Mouse (Mus musculus) midbrain, embryonic 14.5 days (tissue): ENCODE measurements around the gene Rhox4g. TPM values are rescaled to one million over a fixed set of nuclear protein-coding genes. Genes with fewer than 3 reads are reported as not detected.
"Not testable (repeated sequence)": the region's sequence is repeated elsewhere in the genome, so short reads cannot be mapped to it uniquely, and the experiment has no call there.

ENCODE experiments used
- ATAC-seq: fragments of 200-750 bp; cut with Nextera tagmentation; 2 replicates; pipeline ENCODE4 v1.8.0; 2017; ENCODE audit warnings: moderate number of reproducible peaks, moderate library complexity; ENCODE audit not compliant: low FRiP score, low TSS enrichment
- DNase-seq: peaks from one replicate; pipeline ENCODE4 v3.0.0-alpha.2; 2015
- H3K27ac ChIP-seq: fragments of 300-500 bp; sonication (generic); replicated peaks from 2 replicates; pipeline ENCODE4 v1.5.1; 2014; ENCODE audit warnings: mild to moderate bottlenecking, low read depth, low read length, moderate library complexity
- H3K27me3 ChIP-seq: fragments of 300-500 bp; sonication (generic); 2 replicates; pipeline ENCODE4 v1.6.1; 2014; ENCODE audit warnings: low read length, control low read depth, mixed read lengths; ENCODE audit not compliant: control insufficient read depth, insufficient read depth
- H3K36me3 ChIP-seq: fragments of 300-500 bp; sonication (generic); 2 replicates; pipeline ENCODE4 v1.6.1; 2014; ENCODE audit warnings: low read length, control low read depth; ENCODE audit not compliant: control insufficient read depth, insufficient read depth
- H3K4me1 ChIP-seq: fragments of 300-500 bp; sonication (generic); 2 replicates; pipeline ENCODE4 v1.6.1; 2014; ENCODE audit warnings: mild to moderate bottlenecking, antibody characterized with exemption, low read length, control low read depth; ENCODE audit not compliant: control insufficient read depth, insufficient read depth
- H3K4me2 ChIP-seq: fragments of 300-500 bp; sonication (generic); 2 replicates; pipeline ENCODE4 v1.6.1; 2014; ENCODE audit warnings: mild to moderate bottlenecking, low read length, moderate library complexity
- H3K4me3 ChIP-seq: fragments of 300-500 bp; sonication (generic); replicated peaks from 2 replicates; pipeline ENCODE4 v1.5.1; 2014; ENCODE audit warnings: low read depth, low read length
- H3K9ac ChIP-seq: fragments of 300-500 bp; sonication (generic); replicated peaks from 2 replicates; pipeline ENCODE4 v1.6.1; 2014; ENCODE audit warnings: mild to moderate bottlenecking, low read length, moderate library complexity
- H3K9me3 ChIP-seq: fragments of 300-500 bp; sonication (generic); 2 replicates; pipeline ENCODE4 v1.6.1; 2016; ENCODE audit warnings: low read length, control low read depth, mixed read lengths; ENCODE audit not compliant: control insufficient read depth
- WGBS: fragments of 180-500 bp; shearing (Covaris S2); extraction: QIAGEN DNeasy Blood & Tissue Kit; methylation state at CpG from one replicate; pipeline ENCODE4 v1.1.7; 2014; 5-methylcytosine and 5-hydroxymethylcytosine counted together
- polyA plus RNA-seq: library from polyadenylated mRNA; unstranded; fragments of >200 nt; fragmentation: Nextera tagmentation; extraction: Ambion mirVana; gene quantifications from 2 replicates; pipeline ENCODE4 v1.2.1, GENCODE M21; 2014

The Rhox4g gene
- not detected in 2 replicates for polyA plus RNA-seq

- H3K4me3 ChIP-seq, H3K4me2 ChIP-seq, H3K9me3 ChIP-seq, H3K4me1 ChIP-seq, H3K9ac ChIP-seq, H3K27me3 ChIP-seq, ATAC-seq, DNase-seq, H3K36me3 ChIP-seq, H3K27ac ChIP-seq: not testable (repeated sequence)
- WGBS, result 90% methylated on average over 16 of the region's 20 CpGs
These were observed at the start of gene Rhox4g for GRCm38 (mm10) chrX:37651227-37651626. TSS of gene Rhox4g (minus strand) at chrX:37651327.

GRCm38 (mm10) chrX:37692261-37692660 lies 41.1 kb upstream of the Rhox4g start:
- H3K4me2 ChIP-seq, result no peak overlapping the region
- no peak for DNase-seq
- no peaks in the 10 kb centered on the region for H3K9me3 ChIP-seq
- no peaks in the 10 kb centered on the region for H3K4me1 ChIP-seq
- H3K27ac ChIP-seq, result no peak overlapping the region
- 76% methylated on average over 2 of the region's 2 CpGs for WGBS
- no peak for ATAC-seq
- H3K36me3 ChIP-seq, result no peaks in the 10 kb centered on the region
- H3K4me3 ChIP-seq, result no peak overlapping the region
- H3K9ac ChIP-seq, result no peak overlapping the region
- H3K27me3 ChIP-seq, result no peaks in the 10 kb centered on the region

GRCm38 (mm10) chrX:37683031-37683715 lies 32.0 kb upstream of the Rhox4g start:
- no peaks in the 10 kb centered on the region for H3K4me1 ChIP-seq
- H3K9me3 ChIP-seq, result no peaks in the 10 kb centered on the region
- no peak for ATAC-seq
- no peak overlapping the region for H3K4me3 ChIP-seq
- no peak overlapping the region for H3K9ac ChIP-seq
- no peak for DNase-seq
- no peaks in the 10 kb centered on the region for H3K36me3 ChIP-seq
- no peak overlapping the region for H3K4me2 ChIP-seq
- no peaks in the 10 kb centered on the region for H3K27me3 ChIP-seq
- WGBS, result 85% methylated on average over 24 of the region's 24 CpGs
- no peak overlapping the region for H3K27ac ChIP-seq

- not testable (repeated sequence) for H3K36me3 ChIP-seq, H3K4me2 ChIP-seq, H3K9ac ChIP-seq, H3K4me3 ChIP-seq, ATAC-seq, H3K27ac ChIP-seq, H3K4me1 ChIP-seq, H3K9me3 ChIP-seq, DNase-seq, H3K27me3 ChIP-seq
- 91% methylated on average over 8 of the region's 8 CpGs for WGBS
These were observed 22.1 kb upstream of the Rhox4g start, which contains the start of gene Rhox2h for GRCm38 (mm10) chrX:37673177-37673576. TSS of gene Rhox2h (minus strand) at chrX:37673277.

GRCm38 (mm10) chrX:37668664-37669063 lies 17.5 kb upstream of the Rhox4g start, which contains the start of gene Rhox3h:
TSS of gene Rhox3h (minus strand) at chrX:37668764.
- not testable (repeated sequence) for H3K9ac ChIP-seq, H3K36me3 ChIP-seq, DNase-seq, H3K9me3 ChIP-seq, H3K4me3 ChIP-seq, H3K4me2 ChIP-seq, H3K27me3 ChIP-seq, H3K4me1 ChIP-seq, H3K27ac ChIP-seq, ATAC-seq
- WGBS, result 80% methylated on average over 1 of the region's 3 CpGs

GRCm38 (mm10) chrX:37643370-37643769 lies 7.8 kb downstream of the Rhox4g start, which contains the start of gene Rhox2g:
TSS of gene Rhox2g (minus strand) at chrX:37643470.
- not testable (repeated sequence) for H3K4me2 ChIP-seq, H3K9ac ChIP-seq, H3K9me3 ChIP-seq, H3K36me3 ChIP-seq, H3K27ac ChIP-seq, H3K4me1 ChIP-seq, H3K4me3 ChIP-seq, H3K27me3 ChIP-seq, ATAC-seq, DNase-seq
- WGBS, result 90% methylated on average over 6 of the region's 6 CpGs

GRCm38 (mm10) chrX:37628512-37628911 lies 22.6 kb downstream of the Rhox4g start, which contains the start of gene Rhox3g:
TSS of gene Rhox3g (minus strand) at chrX:37628612.
- ATAC-seq, H3K4me1 ChIP-seq, H3K4me2 ChIP-seq, H3K36me3 ChIP-seq, H3K27me3 ChIP-seq, H3K9ac ChIP-seq, H3K4me3 ChIP-seq, DNase-seq, H3K27ac ChIP-seq, H3K9me3 ChIP-seq: not testable (repeated sequence)
- 87% methylated on average over 2 of the region's 2 CpGs for WGBS

- not testable (repeated sequence) for H3K4me1 ChIP-seq, H3K9ac ChIP-seq, H3K4me3 ChIP-seq, H3K36me3 ChIP-seq, H3K27me3 ChIP-seq, DNase-seq, H3K4me2 ChIP-seq, ATAC-seq, H3K9me3 ChIP-seq, H3K27ac ChIP-seq
- WGBS, result 93% methylated on average over 15 of the region's 19 CpGs
These were observed 43.5 kb downstream of the Rhox4g start, which contains the start of gene Rhox4f for GRCm38 (mm10) chrX:37607604-37608003. TSS of gene Rhox4f (minus strand) at chrX:37607704.
